Mouse (Mus musculus): ENCODE results near the gene Laptm5. TPM values are rescaled to one million over a fixed set of nuclear protein-coding genes. Genes with fewer than 3 reads are reported as not detected.

Gene Laptm5
- polyA plus RNA-seq, 1 experiment from 2014 or later, result 18.2 TPM

DNA sequence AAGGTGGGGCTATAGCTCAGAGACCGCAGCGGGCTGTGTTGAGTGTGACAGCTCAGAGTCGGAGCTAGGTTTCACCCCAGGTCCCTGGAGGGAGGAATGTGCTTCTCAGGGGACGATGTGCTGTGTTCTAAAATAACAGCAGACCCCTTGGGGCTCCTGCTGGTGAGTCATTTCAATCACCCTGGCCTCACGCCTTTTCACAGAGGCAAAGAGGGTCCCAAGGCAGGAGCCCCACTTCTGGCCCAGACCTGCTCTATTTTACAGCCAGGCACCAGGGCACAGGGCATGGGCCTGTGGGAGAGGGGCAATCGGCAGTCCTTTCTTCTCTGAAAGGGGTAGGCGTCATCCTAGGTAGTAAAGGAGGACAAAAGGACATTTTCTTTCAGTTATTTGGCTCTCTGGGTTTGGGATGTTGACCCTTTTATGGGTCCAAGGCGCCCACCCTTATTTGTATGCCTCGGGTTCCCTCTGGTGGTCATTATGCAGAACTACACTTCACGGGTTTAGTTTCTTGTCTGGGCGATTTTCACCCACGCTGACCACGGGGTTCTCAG is 34.2 kb downstream of the Laptm5 start:
- Histone ChIP-seq H3K4me3 (ENCODE audit: low read depth, low read length) (no peak overlapping the region), H3K9me3 (replicated peaks; ENCODE audit: control insufficient read depth, low read length) (no peaks in the 10 kb centered on the region), H3K9ac (ENCODE audit: low read depth, low read length) (no peak overlapping the region), H3K27ac (ENCODE audit: low read depth, low read length) (no peak overlapping the region), H3K36me3 (ENCODE audit: control insufficient read depth, insufficient read depth, low read length) (no peaks in the 10 kb centered on the region), H3K4me1 (ENCODE audit: control insufficient read depth, insufficient read depth, low read length) (0 out of 2 replicates have a peak, but pooled peaks cover 3% of the 10 kb centered on the region), H3K4me2 (no peak overlapping the region), H3K27me3 (ENCODE audit: control insufficient read depth, insufficient read depth, low read length) (peaks cover 14% of the 10 kb centered on the region)
- no peak for ATAC-seq (replicated peaks; ENCODE audit: insufficient number of reproducible peaks, low FRiP score, low TSS enrichment)
- 17% methylated on average over 13 of the region's 13 CpGs for WGBS (ENCODE audit: insufficient replicate concordance)

DNA sequence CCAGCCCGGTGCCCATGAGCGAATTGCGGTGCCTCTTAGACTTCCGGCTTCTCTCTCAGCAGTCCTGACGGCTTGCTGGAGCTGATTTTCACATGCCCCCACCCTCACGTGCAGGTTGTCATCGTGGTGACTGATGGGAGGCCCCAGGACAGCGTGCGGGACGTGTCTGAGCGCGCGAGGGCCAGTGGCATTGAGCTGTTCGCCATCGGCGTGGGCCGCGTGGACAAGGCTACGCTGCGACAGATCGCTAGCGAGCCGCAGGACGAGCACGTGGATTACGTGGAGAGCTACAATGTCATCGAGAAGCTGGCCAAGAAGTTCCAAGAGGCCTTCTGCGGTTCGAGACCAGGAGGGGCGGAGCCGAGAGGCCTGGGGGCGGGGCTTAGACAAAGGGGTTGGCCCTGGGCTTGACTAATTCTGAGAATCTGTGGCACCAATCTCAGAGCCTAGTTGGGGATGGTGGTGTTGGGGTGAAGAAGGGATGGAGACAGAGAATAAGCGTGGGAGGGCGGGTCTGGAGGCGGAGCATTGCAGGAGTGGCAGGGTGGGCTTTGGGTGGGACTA is 37.0 kb downstream of the Laptm5 start:
- Histone ChIP-seq H3K36me3 (ENCODE audit: control insufficient read depth, insufficient read depth, low read length) (no peaks in the 10 kb centered on the region), H3K4me1 (ENCODE audit: control insufficient read depth, insufficient read depth, low read length) (no peaks in the 10 kb centered on the region), H3K27me3 (ENCODE audit: control insufficient read depth, insufficient read depth, low read length) (peaks cover 6% of the 10 kb centered on the region; the same call in 1 of the 2 replicates), H3K4me3 (ENCODE audit: low read depth, low read length) (no peak overlapping the region), H3K9ac (ENCODE audit: low read depth, low read length) (no peak overlapping the region), H3K4me2 (no peak overlapping the region), H3K27ac (ENCODE audit: low read depth, low read length) (no peak overlapping the region), H3K9me3 (replicated peaks; ENCODE audit: control insufficient read depth, low read length) (no peaks in the 10 kb centered on the region)
- WGBS (ENCODE audit: insufficient replicate concordance), result 75% methylated on average over 35 of the region's 35 CpGs
- ATAC-seq (replicated peaks; ENCODE audit: insufficient number of reproducible peaks, low FRiP score, low TSS enrichment), result no peak

DNA sequence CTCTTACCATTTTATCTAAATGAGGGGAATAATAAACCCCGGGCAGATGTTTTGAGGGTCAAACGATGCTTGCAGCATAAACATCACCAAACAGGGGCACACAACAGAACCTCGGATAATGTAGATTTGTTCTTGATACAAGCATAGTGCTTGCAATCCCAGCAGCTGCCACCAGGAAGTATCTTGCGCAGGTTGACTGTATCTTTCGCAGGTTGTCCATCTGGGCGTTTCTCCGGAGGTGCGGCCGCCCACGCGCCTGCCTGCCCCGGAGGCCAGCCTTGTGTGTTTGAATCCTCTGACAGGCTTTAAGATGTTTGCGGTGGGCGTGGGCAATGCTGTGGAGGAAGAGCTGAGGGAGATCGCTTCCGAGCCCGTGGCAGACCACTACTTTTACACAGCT is 39.6 kb downstream of the Laptm5 start:
- no peak overlapping the region for H3K4me2 ChIP-seq
- H3K9me3 ChIP-seq (replicated peaks; ENCODE audit: control insufficient read depth, low read length), result no peaks in the 10 kb centered on the region
- no peaks in the 10 kb centered on the region for H3K36me3 ChIP-seq (ENCODE audit: control insufficient read depth, insufficient read depth, low read length)
- no peak overlapping the region for H3K4me3 ChIP-seq (ENCODE audit: low read depth, low read length)
- WGBS (ENCODE audit: insufficient replicate concordance), result 34% methylated on average over 17 of the region's 17 CpGs
- no peak overlapping the region for H3K9ac ChIP-seq (ENCODE audit: low read depth, low read length)
- no peaks in the 10 kb centered on the region for H3K4me1 ChIP-seq (ENCODE audit: control insufficient read depth, insufficient read depth, low read length)
- ATAC-seq (replicated peaks; ENCODE audit: insufficient number of reproducible peaks, low FRiP score, low TSS enrichment), result no peak
- H3K27ac ChIP-seq (ENCODE audit: low read depth, low read length), result no peak overlapping the region
- peaks cover 6% of the 10 kb centered on the region; the same call in 1 of the 2 replicates for H3K27me3 ChIP-seq (ENCODE audit: control insufficient read depth, insufficient read depth, low read length)

DNA sequence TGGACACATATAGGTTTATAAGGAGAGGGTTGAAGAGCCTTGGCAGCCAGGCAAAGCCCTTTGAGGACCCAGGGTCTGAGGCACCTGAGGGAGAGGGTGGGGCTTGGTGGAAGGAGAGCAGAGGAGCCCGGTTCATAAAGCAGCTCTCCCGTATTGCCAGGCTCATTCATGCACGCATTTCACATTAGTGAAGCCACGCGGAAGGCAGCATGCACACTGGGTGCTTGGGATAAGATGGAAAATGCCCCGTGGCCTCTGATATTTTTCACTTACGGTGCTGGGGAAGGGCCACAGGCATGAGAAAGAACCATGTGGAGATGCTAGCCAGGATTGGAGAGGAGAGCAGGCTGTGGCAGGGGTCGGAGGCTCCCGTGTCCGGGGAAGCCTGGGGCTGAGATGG is 44.2 kb downstream of the Laptm5 start:
- H3K27me3 ChIP-seq (ENCODE audit: control insufficient read depth, insufficient read depth, low read length), result peaks cover 9% of the 10 kb centered on the region
- H3K36me3 ChIP-seq (ENCODE audit: control insufficient read depth, insufficient read depth, low read length), result no peaks in the 10 kb centered on the region
- 82% methylated on average over 10 of the region's 10 CpGs for WGBS (ENCODE audit: insufficient replicate concordance)
- H3K9me3 ChIP-seq (replicated peaks; ENCODE audit: control insufficient read depth, low read length), result no peaks in the 10 kb centered on the region
- no peak overlapping the region for H3K4me2 ChIP-seq
- no peak overlapping the region for H3K4me3 ChIP-seq (ENCODE audit: low read depth, low read length)
- H3K27ac ChIP-seq (ENCODE audit: low read depth, low read length), result no peak overlapping the region
- no peak for ATAC-seq (replicated peaks; ENCODE audit: insufficient number of reproducible peaks, low FRiP score, low TSS enrichment)
- no peaks in the 10 kb centered on the region for H3K4me1 ChIP-seq (ENCODE audit: control insufficient read depth, insufficient read depth, low read length)
- H3K9ac ChIP-seq (ENCODE audit: low read depth, low read length), result no peak overlapping the region

DNA sequence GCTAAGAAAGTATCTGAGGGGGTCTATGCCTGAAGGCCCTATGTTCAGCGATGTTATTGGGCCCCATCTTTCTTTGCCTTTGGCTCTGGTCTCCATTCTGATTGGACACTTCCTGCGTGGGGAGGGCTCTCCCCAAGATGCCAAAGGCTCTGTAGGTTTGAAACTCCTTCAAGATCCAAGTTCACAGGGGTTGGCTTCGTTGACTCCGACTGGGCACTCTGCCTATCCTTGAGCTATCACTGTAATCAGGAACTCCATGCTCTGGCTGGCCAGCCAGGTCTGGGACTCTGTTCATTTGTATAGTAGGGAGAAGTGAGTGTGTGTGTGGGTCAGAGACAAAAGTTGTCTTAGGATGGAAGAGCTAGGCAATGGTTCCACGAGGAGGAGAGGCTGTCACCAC is 45.9 kb downstream of the Laptm5 start:
- Histone ChIP-seq H3K27ac (ENCODE audit: low read depth, low read length) (no peak overlapping the region), H3K4me1 (ENCODE audit: control insufficient read depth, insufficient read depth, low read length) (no peaks in the 10 kb centered on the region), H3K9ac (ENCODE audit: low read depth, low read length) (no peak overlapping the region), H3K4me3 (ENCODE audit: low read depth, low read length) (no peak overlapping the region), H3K4me2 (no peak overlapping the region), H3K27me3 (ENCODE audit: control insufficient read depth, insufficient read depth, low read length) (peaks cover 9% of the 10 kb centered on the region), H3K9me3 (replicated peaks; ENCODE audit: control insufficient read depth, low read length) (no peaks in the 10 kb centered on the region), H3K36me3 (ENCODE audit: control insufficient read depth, insufficient read depth, low read length) (no peaks in the 10 kb centered on the region)
- WGBS (ENCODE audit: insufficient replicate concordance), result 61% methylated on average over 5 of the region's 5 CpGs
- no peak for ATAC-seq (replicated peaks; ENCODE audit: insufficient number of reproducible peaks, low FRiP score, low TSS enrichment)

DNA sequence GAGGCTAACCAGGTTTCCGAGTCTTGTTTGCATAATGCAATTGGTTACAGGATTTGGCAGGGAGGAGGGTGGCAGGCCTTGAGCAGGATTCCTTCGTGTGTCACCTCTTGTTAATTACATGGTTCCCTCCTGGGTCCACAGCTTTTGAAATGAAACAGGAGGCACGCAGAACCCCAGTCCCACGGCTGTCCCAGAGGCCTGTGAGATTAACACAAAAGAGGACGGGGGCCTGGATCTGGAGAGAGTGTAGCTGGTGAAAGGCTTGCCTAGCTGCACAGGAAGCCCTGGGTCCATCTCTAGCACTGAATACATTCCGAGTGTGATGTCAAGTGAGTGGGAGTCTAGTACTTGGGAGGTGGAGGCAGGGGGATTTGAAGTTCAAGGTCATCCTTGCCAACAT is 46.8 kb downstream of the Laptm5 start:
- H3K9me3 ChIP-seq (replicated peaks; ENCODE audit: control insufficient read depth, low read length), result no peaks in the 10 kb centered on the region
- no peak for ATAC-seq (replicated peaks; ENCODE audit: insufficient number of reproducible peaks, low FRiP score, low TSS enrichment)
- H3K4me3 ChIP-seq (ENCODE audit: low read depth, low read length), result no peak overlapping the region
- no peak overlapping the region for H3K9ac ChIP-seq (ENCODE audit: low read depth, low read length)
- no peaks in the 10 kb centered on the region for H3K36me3 ChIP-seq (ENCODE audit: control insufficient read depth, insufficient read depth, low read length)
- 53% methylated on average over 6 of the region's 6 CpGs for WGBS (ENCODE audit: insufficient replicate concordance)
- peaks cover 3% of the 10 kb centered on the region; the same call in 1 of the 2 replicates for H3K27me3 ChIP-seq (ENCODE audit: control insufficient read depth, insufficient read depth, low read length)
- no peak overlapping the region for H3K27ac ChIP-seq (ENCODE audit: low read depth, low read length)
- no peaks in the 10 kb centered on the region for H3K4me1 ChIP-seq (ENCODE audit: control insufficient read depth, insufficient read depth, low read length)
- no peak overlapping the region for H3K4me2 ChIP-seq

DNA sequence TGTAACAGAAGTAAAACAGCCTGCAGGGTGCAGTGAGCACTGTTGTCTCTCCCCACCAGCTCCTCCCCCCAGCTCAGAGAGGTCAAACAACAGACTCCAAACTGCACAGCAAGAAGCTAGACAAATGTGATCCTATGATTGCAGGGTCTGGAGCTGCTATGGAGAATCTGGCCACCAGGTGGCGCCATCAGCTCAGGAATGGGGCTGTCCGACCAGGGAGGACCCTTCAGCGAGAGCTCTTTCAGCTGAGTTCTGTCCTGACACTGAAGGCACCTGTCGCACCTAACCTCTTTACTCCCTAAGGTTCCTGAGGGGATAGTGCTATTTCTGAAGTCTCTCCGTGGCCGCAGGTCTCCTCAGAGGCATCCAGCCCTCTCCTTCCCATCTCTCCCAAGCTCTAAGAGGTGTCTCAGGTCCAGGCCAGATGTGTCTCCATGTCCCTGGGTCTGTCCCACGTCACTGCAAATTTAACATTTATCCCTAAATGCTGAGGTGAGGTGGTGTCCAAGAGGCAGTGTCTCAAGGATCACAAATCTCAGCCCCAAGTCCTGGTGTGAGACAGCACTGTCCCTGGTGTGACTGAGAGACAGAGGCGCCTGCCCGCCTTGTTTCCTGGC is 47.3 kb downstream of the Laptm5 start:
- Histone ChIP-seq H3K4me2 (no peak overlapping the region), H3K4me1 (ENCODE audit: control insufficient read depth, insufficient read depth, low read length) (no peaks in the 10 kb centered on the region), H3K27me3 (ENCODE audit: control insufficient read depth, insufficient read depth, low read length) (peaks cover 3% of the 10 kb centered on the region; the same call in 1 of the 2 replicates), H3K27ac (ENCODE audit: low read depth, low read length) (no peak overlapping the region), H3K4me3 (ENCODE audit: low read depth, low read length) (no peak overlapping the region), H3K9ac (ENCODE audit: low read depth, low read length) (no peak overlapping the region), H3K36me3 (ENCODE audit: control insufficient read depth, insufficient read depth, low read length) (no peaks in the 10 kb centered on the region), H3K9me3 (replicated peaks; ENCODE audit: control insufficient read depth, low read length) (no peaks in the 10 kb centered on the region)
- 30% methylated on average over 9 of the region's 9 CpGs for WGBS (ENCODE audit: insufficient replicate concordance)
- no peak for ATAC-seq (replicated peaks; ENCODE audit: insufficient number of reproducible peaks, low FRiP score, low TSS enrichment)

DNA sequence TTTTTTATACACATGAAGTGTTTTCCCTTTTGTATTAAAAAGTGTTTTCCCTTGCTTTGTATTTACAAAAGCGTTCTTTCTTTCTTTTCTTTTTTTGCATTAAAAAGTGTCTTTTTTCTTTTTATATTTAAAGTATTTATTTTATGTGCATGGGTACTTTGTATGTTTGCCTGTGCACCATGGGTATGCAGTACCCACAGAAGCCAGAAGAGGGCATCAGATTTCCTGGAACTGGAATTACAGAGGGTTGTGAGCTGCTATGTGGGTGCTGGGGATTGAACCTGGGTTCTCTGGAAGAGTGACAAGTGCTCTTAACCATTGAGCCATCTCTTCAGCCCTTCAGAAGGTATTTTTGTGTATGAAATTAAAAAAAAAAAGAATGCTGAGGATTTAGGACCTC is 58.4 kb downstream of the Laptm5 start:
- 93% methylated on average over 1 of the region's 1 CpGs for WGBS (ENCODE audit: insufficient replicate concordance)

DNA sequence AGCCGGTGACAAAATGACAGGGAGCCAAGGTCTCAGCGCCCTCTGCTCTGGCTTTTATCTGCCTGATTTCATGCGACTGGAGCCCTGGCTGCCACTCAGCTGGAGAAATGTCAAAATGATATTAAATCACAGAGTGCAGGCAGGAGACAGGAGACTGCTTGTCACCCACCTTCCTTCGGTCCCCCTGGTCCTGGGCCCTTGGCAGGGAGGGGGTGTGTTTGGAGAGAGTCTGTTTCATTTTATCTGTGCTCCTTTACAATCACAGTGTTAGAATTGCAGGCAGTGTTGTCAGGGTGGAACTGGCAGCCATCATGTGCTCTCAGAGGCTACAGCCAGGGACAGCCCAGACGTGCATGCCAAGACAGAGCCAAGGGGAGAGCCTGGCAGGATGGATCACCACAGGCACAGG is 59.5 kb downstream of the Laptm5 start:
- Histone ChIP-seq H3K27ac (ENCODE audit: low read depth, low read length) (no peak overlapping the region), H3K36me3 (ENCODE audit: control insufficient read depth, insufficient read depth, low read length) (no peaks in the 10 kb centered on the region), H3K9ac (ENCODE audit: low read depth, low read length) (no peak overlapping the region), H3K4me1 (ENCODE audit: control insufficient read depth, insufficient read depth, low read length) (no peaks in the 10 kb centered on the region), H3K4me3 (ENCODE audit: low read depth, low read length) (no peak overlapping the region), H3K4me2 (no peak overlapping the region), H3K27me3 (ENCODE audit: control insufficient read depth, insufficient read depth, low read length) (no peaks in the 10 kb centered on the region), H3K9me3 (replicated peaks; ENCODE audit: control insufficient read depth, low read length) (no peaks in the 10 kb centered on the region)
- ATAC-seq (replicated peaks; ENCODE audit: insufficient number of reproducible peaks, low FRiP score, low TSS enrichment), result no peak
- WGBS (ENCODE audit: insufficient replicate concordance), result 59% methylated on average over 5 of the region's 5 CpGs

More for the DNA sequence above, 58.4 kb downstream of the Laptm5 start:
- Histone ChIP-seq H3K9me3 (replicated peaks; ENCODE audit: control insufficient read depth, low read length) (no peaks in the 10 kb centered on the region), H3K4me1 (ENCODE audit: control insufficient read depth, insufficient read depth, low read length) (no peaks in the 10 kb centered on the region), H3K4me2 (no peak overlapping the region), H3K4me3 (ENCODE audit: low read depth, low read length) (no peak overlapping the region), H3K36me3 (ENCODE audit: control insufficient read depth, insufficient read depth, low read length) (no peaks in the 10 kb centered on the region), H3K9ac (ENCODE audit: low read depth, low read length) (no peak overlapping the region), H3K27me3 (ENCODE audit: control insufficient read depth, insufficient read depth, low read length) (peaks cover 4% of the 10 kb centered on the region; the same call in 1 of the 2 replicates), H3K27ac (ENCODE audit: low read depth, low read length) (no peak overlapping the region)
- ATAC-seq (replicated peaks; ENCODE audit: insufficient number of reproducible peaks, low FRiP score, low TSS enrichment), result no peak
